Mouse (Mus musculus) liver, embryonic 14.5 days (tissue): Measurements from ENCODE around the gene Zyx.

ENCODE experiments used
- CTCF ChIP-seq: IDR thresholded peaks from 2 replicates; pipeline ENCODE4 v1.5.1; 2016; ENCODE audit warnings: antibody characterized with exemption, low read depth, control low read depth
- EP300 ChIP-seq: IDR thresholded peaks from 2 replicates; pipeline ENCODE4 v1.6.1; 2016; ENCODE audit warnings: antibody characterized with exemption, low read depth

DNA sequence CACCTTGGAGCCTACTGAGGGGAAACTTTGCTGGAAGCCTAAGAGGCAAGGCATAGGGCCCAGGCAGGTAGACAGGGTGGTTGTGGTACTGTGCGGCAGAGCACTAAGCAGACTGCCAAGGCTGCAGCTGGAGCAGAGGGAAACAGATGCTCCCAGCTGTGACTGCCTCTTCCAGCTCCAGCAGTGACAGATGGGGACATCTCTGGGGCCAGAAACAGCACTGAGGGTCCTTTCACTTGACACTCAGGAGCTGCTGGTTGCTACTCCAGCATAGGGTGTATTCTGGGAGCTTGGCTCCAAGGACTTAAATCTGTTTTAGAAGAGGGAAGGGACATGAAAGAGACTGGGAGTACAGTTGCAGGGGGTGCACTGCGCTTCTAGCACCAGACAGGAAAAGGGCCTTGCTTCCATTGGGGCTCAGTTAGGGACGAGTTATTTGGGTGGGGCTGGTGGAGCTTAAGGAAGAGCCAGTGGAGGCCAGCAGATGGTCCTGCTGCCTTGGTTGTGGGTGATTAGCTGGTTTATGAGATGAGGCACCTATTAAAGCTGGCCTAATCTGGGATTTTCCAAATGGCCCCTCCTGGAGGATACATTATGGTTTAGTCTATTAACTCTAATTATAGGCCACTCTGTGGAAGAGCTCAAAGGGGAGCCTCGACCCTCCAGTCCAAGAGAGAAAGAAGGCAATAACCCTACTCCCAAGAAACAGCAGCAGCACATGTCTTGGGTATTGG is 21.4 kb downstream of the Zyx start:
- TF ChIP-seq CTCF, result no peak
- no peak for TF ChIP-seq EP300
